ENCODE assay signal across 9 mouse cellular contexts in the genomic region with DNA sequence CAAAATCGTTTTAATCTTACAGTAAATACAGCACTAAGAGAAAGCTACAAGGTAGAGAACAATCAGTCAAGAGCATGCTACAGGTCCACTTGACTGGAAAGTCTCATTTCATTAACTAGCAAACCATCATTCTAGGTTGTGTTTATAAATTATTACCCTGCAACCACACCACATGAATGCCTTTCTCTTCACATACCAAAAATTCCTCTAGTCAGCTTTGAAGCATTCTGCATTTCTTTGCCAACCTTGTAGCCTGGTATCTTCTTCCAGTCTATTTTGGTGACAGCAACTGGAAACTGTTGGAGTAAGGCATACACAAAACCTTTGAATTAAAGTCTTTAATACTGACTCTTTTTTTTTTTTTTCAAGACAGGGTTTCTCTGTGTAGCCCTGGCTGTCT.
"Had no signal": no experiment of that assay in that cellular context is flagged by ENCODE, and none has a peak within 500 bp of the region (broad histone marks: within the 10 kb centered on the region; RNA-seq: fewer than 3 reads in every experiment).

No protein-coding gene starts in this region.

- H3K36me3 ChIP-seq: limb, embryonic 15.5 days; liver, embryonic 12.5 days; midbrain, embryonic 12.5 days; stomach, embryonic 15.5 days had no signal

- H3K27ac ChIP-seq: limb, embryonic 15.5 days; liver, embryonic 12.5 days; midbrain, embryonic 12.5 days; stomach, embryonic 15.5 days had no signal

- H3K27me3 ChIP-seq: limb, embryonic 15.5 days; liver, embryonic 12.5 days; midbrain, embryonic 12.5 days; stomach, embryonic 15.5 days had no signal

- ATAC-seq: liver, embryonic 12.5 days; midbrain, embryonic 16.5 days had no signal

- H3K9ac ChIP-seq: limb, embryonic 15.5 days; liver, embryonic 12.5 days; lung, embryonic 14.5 days; midbrain, embryonic 12.5 days; stomach, embryonic 15.5 days had no signal

- H3K4me2 ChIP-seq: limb, embryonic 15.5 days; liver, embryonic 12.5 days; lung, embryonic 14.5 days; midbrain, embryonic 12.5 days; stomach, embryonic 15.5 days had no signal

- H3K9me3 ChIP-seq: limb, embryonic 15.5 days; liver, embryonic 12.5 days; midbrain, embryonic 12.5 days; stomach, embryonic 15.5 days had no signal

- H3K4me3 ChIP-seq: limb, embryonic 15.5 days; liver, embryonic 12.5 days; midbrain, embryonic 12.5 days; stomach, embryonic 15.5 days had no signal

- DNase-seq: lung, embryonic 14.5 days; right cerebral cortex, postnatal 14 days; thymus, adult 2 months; thymus, postnatal 25 days had no signal

- H3K4me1 ChIP-seq: liver, embryonic 12.5 days; stomach, embryonic 15.5 days had no signal
